Mouse (Mus musculus): ENCODE data around the gene Tbc1d1. TPM values are rescaled to one million over a fixed set of nuclear protein-coding genes. Genes with fewer than 3 reads are reported as not detected.

Tbc1d1 gene
- polyA plus RNA-seq, 1 experiment, result 0.10 TPM

GRCm38 (mm10) chr5:64159065-64159780, 3.1 kb downstream of the Tbc1d1 start:
- H3K27me3 ChIP-seq (ENCODE audit: control insufficient read depth), result peaks cover 39% of the 10 kb centered on the region
- H3K36me3 ChIP-seq (ENCODE audit: control insufficient read depth), result no peaks in the 10 kb centered on the region
- no peaks in the 10 kb centered on the region for H3K9me3 ChIP-seq (ENCODE audit: control insufficient read depth, low read length)
- peaks cover 76% of the 10 kb centered on the region for H3K4me1 ChIP-seq (ENCODE audit: control insufficient read depth)
- H3K4me3 ChIP-seq (replicated peaks), result peak overlapping the region; percentile 80
- TF ChIP-seq TAL1 (IDR thresholded peaks at IDR 0.05; ENCODE audit: low read length) (no peak), GATA1 (IDR thresholded peaks at IDR 0.05; ENCODE audit: low read length) (no peak)

DNA sequence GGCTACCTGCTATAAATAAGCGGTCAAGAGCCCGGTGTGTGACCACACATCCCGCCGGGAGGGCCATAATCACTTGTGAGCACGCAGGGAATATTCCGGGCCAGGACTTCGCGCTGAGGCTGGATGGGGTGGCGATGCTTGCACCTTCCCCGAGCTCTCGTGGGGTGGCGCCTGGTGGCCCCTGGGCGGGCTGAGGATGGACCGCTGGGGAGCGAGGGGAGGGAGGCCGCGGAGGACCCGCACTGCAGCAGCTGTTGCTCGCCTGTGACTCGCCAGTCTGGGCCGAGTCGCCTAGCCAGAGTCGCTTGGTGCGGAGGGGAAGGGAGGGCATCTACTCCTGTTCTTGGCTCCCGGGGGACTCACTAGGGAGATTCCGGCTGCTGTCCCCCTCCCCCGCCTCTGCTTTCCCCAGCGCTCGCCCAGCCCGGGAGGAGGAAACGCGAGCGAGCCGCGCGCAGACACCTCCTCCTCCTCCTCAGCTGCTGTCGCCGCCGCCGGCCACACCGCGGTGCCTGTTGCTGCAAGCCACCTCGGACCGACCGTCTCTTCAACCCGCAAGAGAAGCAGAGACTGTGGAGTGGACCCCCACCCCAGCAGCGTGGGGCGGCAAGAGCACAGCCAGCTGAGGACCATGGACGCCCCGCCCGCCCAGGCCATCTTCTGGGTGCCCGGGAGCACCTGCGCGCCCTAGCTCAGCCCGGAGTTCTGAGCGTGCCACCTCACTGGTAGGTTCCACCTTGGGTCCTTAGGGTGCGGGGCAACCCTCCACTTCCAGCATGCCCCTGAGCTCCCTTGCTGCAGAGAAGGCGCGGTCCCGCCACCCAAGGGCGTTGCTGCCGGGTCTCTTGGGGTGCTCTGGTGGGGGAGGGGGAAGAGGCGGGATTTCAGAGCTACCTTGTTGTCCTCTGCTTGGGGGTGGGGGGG, 3.9 kb downstream of the Tbc1d1 start:
- peak overlapping the region; percentile 80 for H3K4me3 ChIP-seq (replicated peaks)
- peaks cover 78% of the 10 kb centered on the region for H3K4me1 ChIP-seq (ENCODE audit: control insufficient read depth)

GRCm38 (mm10) chr5:64160705-64161391, 4.7 kb downstream of the Tbc1d1 start:
- Histone ChIP-seq H3K4me3 (replicated peaks) (peak overlapping the region; percentile 80), H3K4me1 (ENCODE audit: control insufficient read depth) (peaks cover 81% of the 10 kb centered on the region), H3K27me3 (ENCODE audit: control insufficient read depth) (peaks cover 39% of the 10 kb centered on the region), H3K9me3 (ENCODE audit: control insufficient read depth, low read length) (no peaks in the 10 kb centered on the region), H3K36me3 (ENCODE audit: control insufficient read depth) (no peaks in the 10 kb centered on the region)
- no peak for TF ChIP-seq TAL1 (IDR thresholded peaks at IDR 0.05; ENCODE audit: low read length)
- no peak for TF ChIP-seq GATA1 (IDR thresholded peaks at IDR 0.05; ENCODE audit: low read length)

More for the DNA sequence above, 3.9 kb downstream of the Tbc1d1 start:
- Histone ChIP-seq H3K36me3 (ENCODE audit: control insufficient read depth) (no peaks in the 10 kb centered on the region), H3K27me3 (ENCODE audit: control insufficient read depth) (peaks cover 39% of the 10 kb centered on the region), H3K9me3 (ENCODE audit: control insufficient read depth, low read length) (no peaks in the 10 kb centered on the region)
- TF ChIP-seq TAL1 (IDR thresholded peaks at IDR 0.05; ENCODE audit: low read length) (no peak), GATA1 (IDR thresholded peaks at IDR 0.05; ENCODE audit: low read length) (no peak)

- Histone ChIP-seq H3K27me3 (ENCODE audit: control insufficient read depth) (peaks cover 39% of the 10 kb centered on the region), H3K4me3 (replicated peaks) (peak overlapping the region; percentile 80), H3K9me3 (ENCODE audit: control insufficient read depth, low read length) (no peaks in the 10 kb centered on the region), H3K36me3 (ENCODE audit: control insufficient read depth) (no peaks in the 10 kb centered on the region), H3K4me1 (ENCODE audit: control insufficient read depth) (peaks cover 72% of the 10 kb centered on the region)
- no peak for TF ChIP-seq TAL1 (IDR thresholded peaks at IDR 0.05; ENCODE audit: low read length)
- no peak for TF ChIP-seq GATA1 (IDR thresholded peaks at IDR 0.05; ENCODE audit: low read length)
Observed at GRCm38 (mm10) chr5:64161917-64162316, 5.8 kb downstream of the Tbc1d1 start.

DNA sequence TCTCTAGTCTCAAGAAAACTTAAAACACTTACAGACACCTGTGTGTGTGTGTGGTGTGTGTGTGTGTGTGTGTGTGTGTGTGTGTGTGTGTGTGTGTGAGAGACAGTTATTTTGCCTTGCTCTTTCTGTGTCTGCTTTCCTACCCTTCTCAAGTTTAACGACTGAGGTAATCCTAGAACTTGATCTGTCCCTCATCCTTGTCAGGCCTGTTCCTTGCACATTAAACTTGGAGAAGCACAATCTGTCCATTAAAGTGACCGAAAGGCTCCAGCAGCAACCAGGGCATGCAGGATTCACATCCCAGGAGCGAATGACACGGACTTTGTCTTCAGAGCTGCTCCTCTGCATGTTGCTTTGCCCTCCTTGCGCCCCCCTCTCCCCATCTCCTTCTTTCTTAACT, 6.5 kb downstream of the Tbc1d1 start:
- TF ChIP-seq TAL1 (IDR thresholded peaks at IDR 0.05; ENCODE audit: low read length), result no peak
- no peak for TF ChIP-seq GATA1 (IDR thresholded peaks at IDR 0.05; ENCODE audit: low read length)
- Histone ChIP-seq H3K27me3 (ENCODE audit: control insufficient read depth) (peaks cover 39% of the 10 kb centered on the region), H3K4me1 (ENCODE audit: control insufficient read depth) (peaks cover 68% of the 10 kb centered on the region), H3K4me3 (replicated peaks) (no peak overlapping the region), H3K36me3 (ENCODE audit: control insufficient read depth) (no peaks in the 10 kb centered on the region), H3K9me3 (ENCODE audit: control insufficient read depth, low read length) (no peaks in the 10 kb centered on the region)

DNA sequence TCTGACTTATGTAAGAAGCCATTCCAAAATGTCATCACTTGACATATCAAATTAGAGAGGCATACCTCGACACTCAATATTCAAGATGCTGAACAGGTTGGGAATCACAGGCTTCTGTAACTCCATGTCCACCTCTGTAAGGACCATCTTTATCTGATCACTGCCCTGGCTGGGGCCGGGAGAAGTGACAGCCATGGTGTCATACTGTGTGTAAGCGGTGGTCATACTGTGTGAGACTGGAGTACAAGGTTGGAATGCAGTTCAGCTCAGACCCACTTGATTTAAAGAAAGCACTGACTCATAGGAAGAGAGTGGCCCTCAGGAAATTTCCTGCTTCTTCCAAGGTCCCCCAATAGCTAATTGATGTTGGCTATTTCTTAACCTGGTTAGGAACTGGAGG, 8.3 kb downstream of the Tbc1d1 start:
- no peak overlapping the region for H3K4me3 ChIP-seq (replicated peaks)
- peaks cover 57% of the 10 kb centered on the region for H3K4me1 ChIP-seq (ENCODE audit: control insufficient read depth)
- TF ChIP-seq GATA1 (IDR thresholded peaks at IDR 0.05; ENCODE audit: low read length) (no peak), TAL1 (IDR thresholded peaks at IDR 0.05; ENCODE audit: low read length) (no peak)
- no peaks in the 10 kb centered on the region for H3K36me3 ChIP-seq (ENCODE audit: control insufficient read depth)
- peaks cover 23% of the 10 kb centered on the region for H3K27me3 ChIP-seq (ENCODE audit: control insufficient read depth)
- H3K9me3 ChIP-seq (ENCODE audit: control insufficient read depth, low read length), result no peaks in the 10 kb centered on the region

- H3K36me3 ChIP-seq (ENCODE audit: control insufficient read depth), result no peaks in the 10 kb centered on the region
- no peaks in the 10 kb centered on the region for H3K9me3 ChIP-seq (ENCODE audit: control insufficient read depth, low read length)
- no peak overlapping the region for H3K4me3 ChIP-seq (replicated peaks)
- H3K4me1 ChIP-seq (ENCODE audit: control insufficient read depth), result peaks cover 49% of the 10 kb centered on the region
- H3K27me3 ChIP-seq (ENCODE audit: control insufficient read depth), result peaks cover 9% of the 10 kb centered on the region; the same call in 1 of the 2 replicates
- TF ChIP-seq TAL1 (IDR thresholded peaks at IDR 0.05; ENCODE audit: low read length) (no peak), GATA1 (IDR thresholded peaks at IDR 0.05; ENCODE audit: low read length) (no peak)
Observed at GRCm38 (mm10) chr5:64165826-64166225, 9.7 kb downstream of the Tbc1d1 start.

GRCm38 (mm10) chr5:64168990-64169540, 13.0 kb downstream of the Tbc1d1 start:
- TF ChIP-seq GATA1 (IDR thresholded peaks at IDR 0.05; ENCODE audit: low read length) (no peak), TAL1 (IDR thresholded peaks at IDR 0.05; ENCODE audit: low read length) (no peak)
- Histone ChIP-seq H3K36me3 (ENCODE audit: control insufficient read depth) (peaks cover 4% of the 10 kb centered on the region), H3K4me3 (replicated peaks) (no peak overlapping the region), H3K9me3 (ENCODE audit: control insufficient read depth, low read length) (no peaks in the 10 kb centered on the region), H3K4me1 (ENCODE audit: control insufficient read depth) (peaks cover 19% of the 10 kb centered on the region), H3K27me3 (ENCODE audit: control insufficient read depth) (no peaks in the 10 kb centered on the region)
